Mouse (Mus musculus) naive thymus-derived CD4-positive, alpha-beta T cell, adult 2 months (primary cell): ENCODE results near the gene Vmn1r100.
"Not testable (repeated sequence)": the region's sequence is repeated elsewhere in the genome, so short reads cannot be mapped to it uniquely, and the experiment has no call there.

Experiments
- DNase-seq: peaks from one replicate; pipeline ENCODE4 v3.0.0-alpha.2; 2011; ENCODE audit warnings: low read depth

Gene Vmn1r100

DNA sequence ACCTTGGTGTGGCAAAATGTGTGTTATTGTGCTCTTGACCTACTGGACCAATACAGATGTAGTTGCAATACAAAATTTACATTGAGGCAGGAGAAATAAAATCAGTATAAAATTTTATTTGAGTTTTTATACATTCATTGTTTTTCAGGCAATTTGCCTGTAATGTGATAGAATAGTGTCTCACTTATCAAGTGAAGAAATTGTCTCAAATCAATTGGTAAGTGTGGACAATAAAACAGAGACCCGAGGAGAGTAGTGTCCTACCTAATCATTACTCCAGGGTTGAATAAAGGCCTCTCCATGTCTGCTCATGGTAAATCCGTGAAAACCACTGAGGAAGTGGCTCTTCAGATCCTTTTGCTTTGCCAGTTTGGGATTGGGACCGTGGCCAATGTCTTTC, at the start of gene Vmn1r100:
Gene Vmn1r100 (plus strand): TSS at position 301 of the 400 bp plus-strand sequence.
- not testable (repeated sequence) for DNase-seq

DNA sequence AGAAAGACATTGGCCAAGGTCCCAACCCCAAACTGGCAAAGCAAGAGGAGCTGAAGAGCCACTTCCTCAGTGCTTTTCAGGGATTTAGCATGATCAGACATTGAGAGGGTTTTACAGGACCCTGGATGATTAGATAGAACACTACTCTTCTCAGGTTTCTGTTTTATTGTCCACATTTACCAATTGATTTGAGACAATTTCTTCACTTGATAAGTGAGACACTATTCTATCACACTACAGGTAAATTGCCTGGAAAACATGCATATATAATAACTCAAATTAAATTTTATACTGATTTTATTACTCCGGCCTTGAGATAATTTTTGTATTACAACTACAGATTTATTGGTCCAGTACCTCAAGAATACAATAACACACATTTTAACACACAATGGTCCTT, 42.4 kb upstream of the Vmn1r100 start, which contains the start of gene Gm5728:
Gene Gm5728 (minus strand): TSS at position 101 of the 400 bp plus-strand sequence.
- DNase-seq, result not testable (repeated sequence)

DNA sequence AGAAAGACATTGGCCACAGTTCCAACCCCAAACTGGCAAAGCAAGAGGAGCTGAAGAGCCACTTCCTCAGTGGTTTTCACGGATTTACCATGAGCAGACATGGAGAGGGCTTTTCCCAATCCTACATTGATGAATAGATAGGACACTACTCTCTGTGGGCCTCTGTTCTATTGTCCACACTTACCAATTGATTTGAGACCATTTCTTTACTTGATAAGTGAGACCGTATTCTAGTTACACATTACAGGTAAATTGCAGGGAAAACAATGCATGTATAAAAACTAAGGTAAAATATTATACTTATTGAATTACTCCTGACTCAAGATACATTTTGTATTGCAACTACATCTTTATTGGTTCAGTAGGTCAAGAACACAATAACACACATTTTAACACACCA, 24.8 kb downstream of the Vmn1r100 start, which contains the start of gene Vmn1r101:
Gene Vmn1r101 (minus strand): TSS at position 101 of the 400 bp plus-strand sequence.
- not testable (repeated sequence) for DNase-seq
